Mouse (Mus musculus) embryo, embryonic 10 days (tissue): ENCODE results near the gene Nol10.

ENCODE experiments used
- DNase-seq: peaks from one replicate; pipeline ENCODE4 v3.0.0-alpha.2; 2015; ENCODE audit warnings: low spot score

Nol10 gene

GRCm38 (mm10) chr12:17362316-17362715 is 14.1 kb downstream of the Nol10 start:
- no peak for DNase-seq

GRCm38 (mm10) chr12:17366981-17367380 is 18.7 kb downstream of the Nol10 start:
- peak; percentile 58 for DNase-seq

- DNase-seq = no peak
These were observed 20.9 kb downstream of the Nol10 start for GRCm38 (mm10) chr12:17369111-17369510.

GRCm38 (mm10) chr12:17369551-17370325 is 21.5 kb downstream of the Nol10 start:
- no peak for DNase-seq

- DNase-seq = no peak
These were observed 23.5 kb downstream of the Nol10 start for GRCm38 (mm10) chr12:17371589-17372235.

- no peak for DNase-seq
These were observed 24.4 kb downstream of the Nol10 start for GRCm38 (mm10) chr12:17372696-17373095.

GRCm38 (mm10) chr12:17373470-17373975 is 25.3 kb downstream of the Nol10 start:
- DNase-seq = no peak

- no peak for DNase-seq
These were observed 27.0 kb downstream of the Nol10 start for GRCm38 (mm10) chr12:17375243-17375642.

GRCm38 (mm10) chr12:17376521-17376920 is 28.3 kb downstream of the Nol10 start:
- no peak for DNase-seq

- DNase-seq = no peak
These were observed 32.7 kb downstream of the Nol10 start for GRCm38 (mm10) chr12:17380991-17381390.

- DNase-seq = no peak
These were observed 34.5 kb downstream of the Nol10 start for GRCm38 (mm10) chr12:17382759-17383158.

- DNase-seq = no peak
These were observed 38.6 kb downstream of the Nol10 start for GRCm38 (mm10) chr12:17386896-17387295.

GRCm38 (mm10) chr12:17387332-17388135 is 39.3 kb downstream of the Nol10 start:
- peak; percentile 6 for DNase-seq

GRCm38 (mm10) chr12:17388136-17388437 is 39.8 kb downstream of the Nol10 start:
- no peak for DNase-seq

- no peak for DNase-seq
These were observed 41.8 kb downstream of the Nol10 start for GRCm38 (mm10) chr12:17390036-17390435.

GRCm38 (mm10) chr12:17390510-17390909 is 42.3 kb downstream of the Nol10 start:
- DNase-seq = no peak

GRCm38 (mm10) chr12:17393148-17393547 is 44.9 kb downstream of the Nol10 start:
- DNase-seq = no peak

GRCm38 (mm10) chr12:17397150-17397549 is 48.9 kb downstream of the Nol10 start:
- no peak for DNase-seq

- DNase-seq = no peak
These were observed 53.2 kb downstream of the Nol10 start for GRCm38 (mm10) chr12:17401419-17401818.

- no peak for DNase-seq
These were observed 53.9 kb downstream of the Nol10 start for GRCm38 (mm10) chr12:17402116-17402515.

GRCm38 (mm10) chr12:17403998-17404397 is 55.7 kb downstream of the Nol10 start:
- DNase-seq = no peak

GRCm38 (mm10) chr12:17406825-17407224 is 58.6 kb downstream of the Nol10 start:
- no peak for DNase-seq

GRCm38 (mm10) chr12:17408312-17408711 is 60.1 kb downstream of the Nol10 start:
- no peak for DNase-seq
